Mouse (Mus musculus) myocyte (in vitro differentiated cells): ENCODE measurements around the gene Cox4i2. TPM values are rescaled to one million over a fixed set of nuclear protein-coding genes. Genes with fewer than 3 reads are reported as not detected.

ENCODE experiments used
- H3K27me3 ChIP-seq: one replicate; pipeline ENCODE4 v1.6.1; 2011; ENCODE audit not compliant: control insufficient read depth, insufficient read depth, insufficient read length
- H3K36me3 ChIP-seq: one replicate; pipeline ENCODE4 v1.6.1; 2011; ENCODE audit not compliant: control insufficient read depth, insufficient read depth
- H3K4me2 ChIP-seq: one replicate; pipeline ENCODE4 v1.6.1; 2011; ENCODE audit warnings: low read depth, control low read depth
- H3K4me3 ChIP-seq: one replicate; pipeline ENCODE4 v1.5.1; 2011; ENCODE audit warnings: mild to moderate bottlenecking, control low read depth, moderate library complexity
- H3K79me2 ChIP-seq: one replicate; pipeline ENCODE4 v1.6.1; 2011; ENCODE audit not compliant: control insufficient read depth, insufficient read depth
- H3ac ChIP-seq: one replicate; pipeline ENCODE4 v1.6.1; 2011; ENCODE audit not compliant: control insufficient read depth, insufficient read length
- E2F4 ChIP-seq: IDR thresholded peaks from one replicate; pipeline ENCODE4 v1.6.1; 2011; ENCODE audit warnings: mild to moderate bottlenecking, control low read depth, moderate library complexity; ENCODE audit not compliant: insufficient read depth
- MAX ChIP-seq: IDR thresholded peaks from one replicate; pipeline ENCODE4 v1.6.1; 2011; ENCODE audit warnings: low read depth, mild to moderate bottlenecking, control low read depth
- MYOD1 ChIP-seq, 3 experiments: IDR thresholded peaks; one replicate each; pipeline ENCODE4 v1.6.1; 2011; ENCODE audit warnings: control low read depth in 2 of 3, low read depth in 2 of 3, mild to moderate bottlenecking in 2 of 3, moderate library complexity in 1 of 3; ENCODE audit not compliant: insufficient read length in 2 of 3, control insufficient read depth in 1 of 3
- MYOG ChIP-seq, 3 experiments: IDR thresholded peaks; one replicate each; pipeline ENCODE4 v1.6.1; 2011; ENCODE audit warnings: control low read depth in 2 of 3, low read depth in 2 of 3, mild to moderate bottlenecking in 2 of 3; ENCODE audit not compliant: insufficient read length in 2 of 3, control insufficient read depth in 1 of 3, insufficient read depth in 1 of 3
- POLR2A ChIP-seq: IDR thresholded peaks from one replicate; pipeline ENCODE4 v1.6.1; 2011; ENCODE audit warnings: low read depth, mild to moderate bottlenecking, control low read depth, moderate library complexity; ENCODE audit not compliant: insufficient read length
- POLR2AphosphoS2 ChIP-seq: IDR thresholded peaks from one replicate; pipeline ENCODE4 v1.6.1; 2011; ENCODE audit warnings: low read depth, control low read depth; ENCODE audit not compliant: insufficient read length
- REST ChIP-seq: IDR thresholded peaks from one replicate; pipeline ENCODE4 v1.6.1; 2011; ENCODE audit warnings: mild to moderate bottlenecking, control low read depth, moderate library complexity; ENCODE audit not compliant: insufficient read depth, insufficient read length
- SRF ChIP-seq: IDR thresholded peaks from one replicate; pipeline ENCODE4 v1.6.1; 2011; ENCODE audit warnings: low read depth; ENCODE audit not compliant: control insufficient read depth, insufficient read length
- TCF12 ChIP-seq: IDR thresholded peaks from one replicate; pipeline ENCODE4 v1.6.1; 2011; ENCODE audit warnings: mild to moderate bottlenecking, control low read depth; ENCODE audit not compliant: poor library complexity, insufficient read depth, severe bottlenecking
- TCF3 ChIP-seq: IDR thresholded peaks from one replicate; pipeline ENCODE4 v1.6.1; 2011; ENCODE audit warnings: low read depth, control low read depth; ENCODE audit not compliant: insufficient read length
- USF1 ChIP-seq: IDR thresholded peaks from one replicate; pipeline ENCODE4 v1.6.1; 2011; ENCODE audit warnings: low read depth, mild to moderate bottlenecking, control low read depth, moderate library complexity
- polyA plus RNA-seq: library from polyadenylated mRNA; unstranded; fragments of >200 nt; fragmentation: generic; extraction: Trizol; gene quantifications from one replicate; pipeline ENCODE4 v1.2.1, GENCODE M21; 2012; ENCODE audit warnings: missing spikeins

Gene Cox4i2
- polyA plus RNA-seq, 1 experiment, result not detected

DNA sequence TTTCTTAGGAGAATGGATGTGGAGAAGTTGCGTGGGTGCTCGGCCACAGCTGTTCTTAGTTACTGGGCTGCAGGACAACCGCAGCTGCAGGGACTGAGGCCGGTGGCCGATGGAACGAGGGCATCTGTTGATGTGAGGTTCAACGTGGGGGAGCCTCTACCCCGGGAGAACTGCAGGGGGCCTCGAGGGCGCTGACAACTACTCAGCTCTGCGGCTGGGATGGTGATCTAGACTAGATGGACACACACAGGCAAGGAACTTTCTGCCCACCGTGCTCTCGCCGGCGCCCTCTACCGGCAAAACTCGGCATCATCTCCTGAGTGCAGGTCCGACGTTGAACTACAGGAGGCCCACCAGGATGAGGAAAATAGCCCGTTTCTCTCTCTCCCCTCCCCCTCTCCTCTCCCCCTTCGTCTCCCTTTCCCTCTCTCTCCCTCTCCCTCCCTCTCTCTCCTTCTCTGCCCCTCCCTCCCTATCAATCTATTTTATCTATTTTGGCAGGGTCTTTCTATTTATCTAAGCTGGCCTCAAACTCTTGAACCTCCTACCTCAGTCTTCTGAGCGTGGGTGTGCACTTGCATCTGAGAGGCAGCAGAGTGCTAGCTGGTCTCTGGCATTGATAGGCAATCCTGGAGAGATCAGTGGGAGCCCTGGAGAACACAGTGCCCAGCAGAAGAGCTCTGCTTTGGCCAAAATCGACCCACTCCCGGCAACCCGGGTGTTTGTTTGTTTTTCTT, 12.6 kb downstream of the Cox4i2 start:
- Histone ChIP-seq H3K27me3 (no peaks in the 10 kb centered on the region), H3K4me2 (peak overlapping the region; percentile 50), H3K36me3 (no peaks in the 10 kb centered on the region), H3K4me3 (no peak overlapping the region), H3K79me2 (no peaks in the 10 kb centered on the region), H3ac (no peak overlapping the region)
- peak; percentile 68 to 98 (median 98) for TF ChIP-seq MYOD1 (IDR thresholded peaks at IDR 0.05; ENCODE audit: control insufficient read depth in 1 of 3, insufficient read length in 2 of 3, low read depth in 2 of 3)
- TF ChIP-seq POLR2AphosphoS2, result peak; percentile 55
- TF ChIP-seq TCF3, result peak; percentile 81
- no peak for TF ChIP-seq MAX
- peak; percentile 38 to 94 (median 86) for TF ChIP-seq MYOG (IDR thresholded peaks at IDR 0.05; ENCODE audit: control insufficient read depth in 1 of 3, insufficient read depth in 1 of 3, insufficient read length in 2 of 3, low read depth in 2 of 3)
- no peak for TF ChIP-seq REST
- TF ChIP-seq SRF, result peak; percentile 28
- TF ChIP-seq TCF12, result peak; percentile 72

DNA sequence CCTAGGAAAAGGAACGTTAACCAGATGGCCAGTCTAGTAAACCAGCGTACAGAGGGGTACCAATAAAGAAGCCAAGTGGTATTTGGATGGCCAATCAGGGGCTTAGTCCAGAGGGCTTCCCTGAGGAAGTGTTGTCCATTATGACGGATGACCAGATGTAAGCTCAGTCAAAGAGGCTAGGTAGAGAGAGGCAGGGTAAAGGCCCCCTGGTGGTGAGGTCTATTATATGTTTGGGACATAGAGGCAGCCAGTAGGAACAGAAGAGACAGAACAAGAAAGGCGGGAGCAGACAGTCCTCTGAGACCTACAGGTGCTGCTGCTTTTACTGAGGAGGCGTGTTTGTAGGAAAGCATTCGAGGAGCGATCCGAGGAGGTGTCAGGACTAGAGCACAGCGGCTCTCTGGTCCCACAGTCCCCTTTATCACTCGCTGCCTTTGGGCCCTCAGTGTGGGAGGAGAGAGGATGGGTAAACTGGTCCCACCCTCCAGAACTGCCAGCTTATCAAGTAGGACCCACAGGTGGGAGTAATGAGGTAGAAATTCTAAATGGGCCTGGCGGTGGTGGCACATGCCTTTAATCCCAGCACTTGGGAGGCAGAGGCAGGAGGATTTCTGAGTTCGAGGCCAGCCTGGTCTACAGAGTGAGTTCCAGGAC, 13.8 kb downstream of the Cox4i2 start:
- H3ac ChIP-seq, result no peak overlapping the region
- TF ChIP-seq MYOD1 (IDR thresholded peaks at IDR 0.05; ENCODE audit: control insufficient read depth in 1 of 3, insufficient read length in 2 of 3, low read depth in 2 of 3) (no peak), POLR2AphosphoS2 (no peak), MYOG (IDR thresholded peaks at IDR 0.05; ENCODE audit: control insufficient read depth in 1 of 3, insufficient read depth in 1 of 3, insufficient read length in 2 of 3, low read depth in 2 of 3) (no peak), MAX (no peak), TCF3 (no peak), REST (no peak), USF1 (no peak)
- H3K36me3 ChIP-seq, result no peaks in the 10 kb centered on the region
- H3K79me2 ChIP-seq, result no peaks in the 10 kb centered on the region
- H3K27me3 ChIP-seq, result no peaks in the 10 kb centered on the region
- H3K4me2 ChIP-seq, result no peak overlapping the region
- H3K4me3 ChIP-seq, result no peak overlapping the region

DNA sequence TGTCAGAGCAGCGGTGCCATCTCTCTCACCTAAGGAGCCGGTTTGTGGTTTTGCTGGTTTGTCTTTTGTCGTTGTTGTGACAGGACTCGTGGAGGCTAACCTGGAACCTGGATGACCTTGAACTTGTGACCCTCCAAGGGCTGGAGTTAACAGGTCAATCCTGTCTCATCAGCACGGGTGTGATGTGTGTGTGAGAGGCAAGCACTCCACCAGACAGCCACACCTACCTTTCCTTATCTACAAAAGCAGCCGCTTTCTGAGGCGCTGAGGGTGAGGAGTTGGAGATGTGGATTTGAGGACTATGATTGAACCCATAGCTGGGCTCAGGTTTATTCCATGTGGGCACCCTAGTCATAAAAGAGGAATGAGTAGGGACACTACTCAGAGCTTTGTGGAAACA, 15.7 kb downstream of the Cox4i2 start:
- H3ac ChIP-seq, result no peak overlapping the region
- TF ChIP-seq MYOD1 (IDR thresholded peaks at IDR 0.05; ENCODE audit: control insufficient read depth in 1 of 3, insufficient read length in 2 of 3, low read depth in 2 of 3) (no peak), E2F4 (no peak), USF1 (no peak), SRF (no peak), MYOG (IDR thresholded peaks at IDR 0.05; ENCODE audit: control insufficient read depth in 1 of 3, insufficient read depth in 1 of 3, insufficient read length in 2 of 3, low read depth in 2 of 3) (no peak), TCF3 (no peak), TCF12 (no peak), POLR2AphosphoS2 (no peak), POLR2A (no peak), MAX (no peak)
- no peak overlapping the region for H3K4me2 ChIP-seq
- no peaks in the 10 kb centered on the region for H3K79me2 ChIP-seq
- H3K27me3 ChIP-seq, result no peaks in the 10 kb centered on the region
- no peak overlapping the region for H3K4me3 ChIP-seq
- H3K36me3 ChIP-seq, result peaks cover 3% of the 10 kb centered on the region

DNA sequence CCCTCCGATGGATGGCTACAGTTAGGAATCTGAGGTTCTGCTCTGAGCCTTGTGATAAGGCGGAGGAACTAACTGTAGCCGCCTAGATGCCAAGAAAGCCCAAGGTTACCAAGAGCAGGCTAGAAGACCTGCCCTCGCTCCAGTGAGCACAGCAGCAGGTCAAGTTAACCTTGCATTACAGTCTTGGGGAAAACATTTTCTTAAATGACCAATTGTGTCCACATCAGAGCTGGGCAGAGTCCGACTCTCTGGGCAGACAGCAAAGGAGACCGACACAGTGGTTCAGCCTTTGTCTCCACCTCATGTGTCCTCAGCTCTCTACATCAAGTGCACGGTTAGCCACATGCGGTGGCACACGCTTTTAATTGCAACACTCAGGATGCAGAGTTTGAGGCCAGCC, 17.6 kb downstream of the Cox4i2 start:
- Histone ChIP-seq H3K36me3 (peaks cover 7% of the 10 kb centered on the region), H3ac (no peak overlapping the region), H3K4me3 (no peak overlapping the region), H3K79me2 (no peaks in the 10 kb centered on the region), H3K4me2 (no peak overlapping the region), H3K27me3 (no peaks in the 10 kb centered on the region)
- TF ChIP-seq USF1 (no peak), REST (no peak), POLR2A (no peak)

DNA sequence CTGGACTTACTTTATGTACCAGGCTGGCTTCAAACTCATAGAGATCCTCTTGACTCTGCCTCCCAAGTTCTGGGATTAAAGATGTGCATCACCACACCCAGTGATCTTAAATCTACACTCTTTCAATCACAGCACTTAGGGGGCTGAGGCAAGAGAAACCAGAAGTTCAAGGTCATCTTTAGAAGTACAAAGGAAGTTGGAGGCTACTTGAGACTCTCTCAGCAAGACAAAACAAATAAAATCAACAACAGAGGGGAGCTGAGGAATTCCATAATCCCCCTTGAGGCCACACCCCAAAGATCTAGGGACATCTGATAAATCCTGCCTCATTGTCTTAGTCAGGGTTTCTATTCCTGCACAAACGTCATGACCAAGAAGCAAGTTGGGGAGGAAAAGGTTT, 18.3 kb downstream of the Cox4i2 start:
- H3K27me3 ChIP-seq, result no peaks in the 10 kb centered on the region
- H3K79me2 ChIP-seq, result no peaks in the 10 kb centered on the region
- no peak overlapping the region for H3K4me2 ChIP-seq
- TF ChIP-seq TCF12 (no peak), USF1 (no peak), POLR2AphosphoS2 (no peak), MYOD1 (IDR thresholded peaks at IDR 0.05; ENCODE audit: control insufficient read depth in 1 of 3, insufficient read length in 2 of 3, low read depth in 2 of 3) (no peak)
- no peak overlapping the region for H3K4me3 ChIP-seq
- no peak overlapping the region for H3ac ChIP-seq
- H3K36me3 ChIP-seq, result peaks cover 7% of the 10 kb centered on the region
